Mouse (Mus musculus) spleen, adult 12 weeks (tissue): Measurements from ENCODE around the gene B3galt5.

Source experiments
- DNase-seq: peaks from one replicate; pipeline ENCODE4 v3.0.0; 2022; ENCODE audit warnings: low spot score

Gene B3galt5

GRCm38 (mm10) chr16:96235366-96235970, at the start of gene B3galt5:
Gene B3galt5 (plus strand): TSS chr16:96235801.
- no peak for DNase-seq

GRCm38 (mm10) chr16:96187619-96188018, 48.0 kb upstream of the B3galt5 start:
- DNase-seq, result no peak

GRCm38 (mm10) chr16:96191531-96192506, 43.8 kb upstream of the B3galt5 start, which contains the start of gene Lca5l:
Gene Lca5l (minus strand): TSS chr16:96192271.
- DNase-seq, result peak; percentile 80

GRCm38 (mm10) chr16:96199913-96200701, 35.5 kb upstream of the B3galt5 start, which contains the start of gene Sh3bgr:
Gene Sh3bgr (plus strand): TSS chr16:96200450.
- no peak for DNase-seq

GRCm38 (mm10) chr16:96200702-96201028, 34.9 kb upstream of the B3galt5 start:
- no peak for DNase-seq

- no peak for DNase-seq
Observed at GRCm38 (mm10) chr16:96201485-96202232, 33.9 kb upstream of the B3galt5 start.

GRCm38 (mm10) chr16:96209789-96210188, 25.8 kb upstream of the B3galt5 start:
- no peak for DNase-seq

GRCm38 (mm10) chr16:96210856-96211255, 24.7 kb upstream of the B3galt5 start:
- no peak for DNase-seq

GRCm38 (mm10) chr16:96213027-96213426, 22.6 kb upstream of the B3galt5 start:
- no peak for DNase-seq

GRCm38 (mm10) chr16:96221491-96221890, 14.1 kb upstream of the B3galt5 start:
- DNase-seq, result no peak

GRCm38 (mm10) chr16:96221959-96222358, 13.6 kb upstream of the B3galt5 start:
- no peak for DNase-seq

GRCm38 (mm10) chr16:96222452-96222851, 13.1 kb upstream of the B3galt5 start:
- no peak for DNase-seq

GRCm38 (mm10) chr16:96228438-96228837, 7.2 kb upstream of the B3galt5 start:
- DNase-seq, result no peak

GRCm38 (mm10) chr16:96229044-96229555, 6.5 kb upstream of the B3galt5 start:
- DNase-seq, result no peak

GRCm38 (mm10) chr16:96230411-96230810, 5.2 kb upstream of the B3galt5 start:
- DNase-seq, result peak; percentile 7

- no peak for DNase-seq
Observed at GRCm38 (mm10) chr16:96231251-96231650, 4.3 kb upstream of the B3galt5 start.

- DNase-seq, result no peak
Observed at GRCm38 (mm10) chr16:96231974-96232373, 3.6 kb upstream of the B3galt5 start.

- DNase-seq, result no peak
Observed at GRCm38 (mm10) chr16:96233996-96234395, 1.6 kb upstream of the B3galt5 start.

- no peak for DNase-seq
Observed at GRCm38 (mm10) chr16:96244496-96244895, 8.9 kb downstream of the B3galt5 start.

GRCm38 (mm10) chr16:96249635-96250034, 14.0 kb downstream of the B3galt5 start:
- no peak for DNase-seq

- DNase-seq, result no peak
Observed at GRCm38 (mm10) chr16:96252146-96252545, 16.5 kb downstream of the B3galt5 start.
